Mouse (Mus musculus) spleen, adult 2 months (tissue): ENCODE measurements around the gene Saa1. TPM values are rescaled to one million over a fixed set of nuclear protein-coding genes. Genes with fewer than 3 reads are reported as not detected.

Experiments used
- DNase-seq, 2 experiments: peaks; one replicate each; pipeline versions ENCODE4 v3.0.0 to v3.0.0-alpha.2; 2012 to 2021; ENCODE audit warnings: low spot score in 2 of 2, low read depth in 1 of 2
- H3K27ac ChIP-seq: fragments of 200-500 bp; 2 replicates; pipeline ENCODE4 v1.5.1; 2012; ENCODE audit warnings: low read length, inconsistent platforms; ENCODE audit not compliant: insufficient read depth
- H3K27me3 ChIP-seq: fragments of 200-500 bp; 2 replicates; pipeline ENCODE4 v1.6.1; 2012; ENCODE audit warnings: mild to moderate bottlenecking, moderate library complexity, low read length, inconsistent platforms; ENCODE audit not compliant: control insufficient read depth, insufficient read depth
- H3K36me3 ChIP-seq: fragments of 200-500 bp; 2 replicates; pipeline ENCODE4 v1.6.1; 2012; ENCODE audit warnings: mild to moderate bottlenecking, low read length, inconsistent platforms; ENCODE audit not compliant: control insufficient read depth, insufficient read depth
- H3K4me1 ChIP-seq: fragments of 200-500 bp; 2 replicates; pipeline ENCODE4 v1.6.1; 2011; ENCODE audit warnings: inconsistent platforms; ENCODE audit not compliant: control insufficient read depth, insufficient read depth, insufficient read length
- H3K4me3 ChIP-seq: fragments of 200-500 bp; 2 replicates; pipeline ENCODE4 v1.5.1; 2011; ENCODE audit warnings: mild to moderate bottlenecking, inconsistent platforms; ENCODE audit not compliant: insufficient read depth, insufficient read length; ENCODE audit errors: extremely low read depth
- CTCF ChIP-seq: fragments of 200-500 bp; IDR thresholded peaks from 2 replicates; pipeline ENCODE4 v1.5.1; 2011; ENCODE audit warnings: mild to moderate bottlenecking, inconsistent platforms; ENCODE audit not compliant: insufficient read depth, insufficient read length, insufficient replicate concordance; ENCODE audit errors: extremely low read depth
- POLR2A ChIP-seq: fragments of 200-500 bp; IDR thresholded peaks from 2 replicates; pipeline ENCODE4 v1.6.1; 2011; ENCODE audit warnings: low read depth, low read length, inconsistent platforms
- WGBS: fragments of 180-500 bp; shearing (Covaris S2); methylation state at CpG from one replicate; pipeline ENCODE4 v1.1.7; 2018; 5-methylcytosine and 5-hydroxymethylcytosine counted together
- polyA plus RNA-seq: library from polyadenylated mRNA; depleted of rRNA; stranded (reverse); fragments of >200 nt; gene quantifications from 2 replicates; pipeline ENCODE4 v1.2.3, GENCODE M21; 2012

The Saa1 gene
- polyA plus RNA-seq, 1 experiment = not detected

- no peaks in the 10 kb centered on the region for H3K36me3 ChIP-seq
- no peak for DNase-seq
- H3K27ac ChIP-seq = no peak overlapping the region
- H3K27me3 ChIP-seq = no peaks in the 10 kb centered on the region
- H3K4me1 ChIP-seq = no peaks in the 10 kb centered on the region
- TF ChIP-seq POLR2A = no peak
- no peak for TF ChIP-seq CTCF
- H3K4me3 ChIP-seq = no peak overlapping the region
- 76% methylated on average over 12 of the region's 12 CpGs for WGBS
Observed at GRCm38 (mm10) chr7:46738561-46739460, 4.0 kb downstream of the Saa1 start.

- 48% methylated on average over 2 of the region's 2 CpGs for WGBS
- no peak overlapping the region for H3K4me3 ChIP-seq
- no peak overlapping the region for H3K27ac ChIP-seq
Observed at GRCm38 (mm10) chr7:46734983-46735382, 7.8 kb downstream of the Saa1 start.

GRCm38 (mm10) chr7:46732458-46732857 lies 10.3 kb downstream of the Saa1 start, which contains the start of gene Saa4:
Gene Saa4, minus strand, starts transcription at chr7:46732603.
- WGBS = 91% methylated on average over 4 of the region's 4 CpGs
- no peak within 1 kb of the TSS for H3K4me3 ChIP-seq
- TF ChIP-seq POLR2A = no peak
- TF ChIP-seq CTCF = no peak
- H3K27me3 ChIP-seq = no peaks in the 10 kb centered on the region
- no peaks in the 10 kb centered on the region for H3K4me1 ChIP-seq
- H3K36me3 ChIP-seq = no peaks in the 10 kb centered on the region
- H3K27ac ChIP-seq = no peak within 1 kb of the TSS
- no peak for DNase-seq

More at GRCm38 (mm10) chr7:46734983-46735382, 7.8 kb downstream of the Saa1 start:
- DNase-seq = peak in 1 of 2 experiments; percentile 49
- TF ChIP-seq POLR2A (no peak), CTCF (no peak)
- no peaks in the 10 kb centered on the region for H3K4me1 ChIP-seq
- H3K36me3 ChIP-seq = no peaks in the 10 kb centered on the region
- H3K27me3 ChIP-seq = no peaks in the 10 kb centered on the region

DNA sequence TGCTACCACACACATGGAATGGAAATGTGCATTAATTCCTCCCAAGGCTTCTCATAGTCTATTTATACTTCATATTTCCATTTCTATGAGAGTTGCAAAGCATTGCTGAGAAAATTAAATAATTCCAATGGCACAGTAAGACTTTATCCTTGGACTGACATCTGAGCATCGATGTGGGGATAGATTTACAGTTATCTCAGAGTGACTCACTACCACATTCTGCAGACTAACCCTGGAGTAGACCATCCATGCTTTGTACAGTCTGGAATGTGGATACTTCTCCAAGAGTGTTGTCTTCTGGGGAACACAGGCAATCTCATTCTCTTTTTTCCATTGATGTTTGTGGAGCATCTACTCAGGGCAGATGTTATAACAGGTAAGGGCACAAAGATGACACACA lies 15.2 kb downstream of the Saa1 start:
- Histone ChIP-seq H3K27me3 (no peaks in the 10 kb centered on the region; the same call in 1 of the 2 replicates), H3K27ac (no peak overlapping the region), H3K36me3 (no peaks in the 10 kb centered on the region), H3K4me1 (peaks cover 5% of the 10 kb centered on the region; the same call in 1 of the 2 replicates), H3K4me3 (no peak overlapping the region)
- no peak for TF ChIP-seq CTCF
- no peak for TF ChIP-seq POLR2A
- WGBS = 87% methylated on average over 1 of the region's 1 CpGs
- DNase-seq = no peak

- H3K27ac ChIP-seq = no peak overlapping the region
- H3K27me3 ChIP-seq = no peaks in the 10 kb centered on the region; the same call in 1 of the 2 replicates
- H3K4me3 ChIP-seq = no peak overlapping the region
- H3K4me1 ChIP-seq = peaks cover 5% of the 10 kb centered on the region; the same call in 1 of the 2 replicates
- no peak for TF ChIP-seq CTCF
- no peak for TF ChIP-seq POLR2A
- no peak for DNase-seq
- 54% methylated on average over 5 of the region's 5 CpGs for WGBS
- no peaks in the 10 kb centered on the region for H3K36me3 ChIP-seq
Observed at GRCm38 (mm10) chr7:46724396-46724795, 18.4 kb downstream of the Saa1 start.

DNA sequence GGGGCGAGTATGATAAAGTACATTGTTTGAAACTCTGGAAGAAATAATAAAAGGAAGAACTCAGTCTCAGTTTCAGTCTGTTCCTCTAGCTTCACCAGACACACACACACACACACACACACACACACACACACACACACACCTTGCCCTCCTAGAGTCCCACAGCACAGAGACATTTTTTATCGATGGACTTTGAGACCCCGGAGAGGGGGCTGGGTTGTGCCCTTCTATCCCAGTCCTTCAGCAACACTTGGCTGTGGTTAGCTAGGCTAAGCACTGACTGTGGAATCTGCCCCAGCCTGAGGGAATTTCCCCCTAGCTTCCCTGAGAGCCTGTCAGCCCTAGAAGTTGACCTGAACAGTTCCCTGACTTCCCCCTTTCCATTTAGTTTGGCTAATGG lies 18.9 kb downstream of the Saa1 start:
- peaks cover 5% of the 10 kb centered on the region; the same call in 1 of the 2 replicates for H3K4me1 ChIP-seq
- no peak for TF ChIP-seq POLR2A
- TF ChIP-seq CTCF = no peak
- no peak overlapping the region for H3K4me3 ChIP-seq
- H3K27ac ChIP-seq = no peak overlapping the region
- H3K36me3 ChIP-seq = no peaks in the 10 kb centered on the region
- 78% methylated on average over 3 of the region's 3 CpGs for WGBS
- no peaks in the 10 kb centered on the region; the same call in 1 of the 2 replicates for H3K27me3 ChIP-seq
- no peak for DNase-seq
